Mouse (Mus musculus): ENCODE data around the gene Insig1.

- no peak for TF ChIP-seq TAL1 (IDR thresholded peaks at IDR 0.05; ENCODE audit: low read length)
- no peak for TF ChIP-seq GATA1 (IDR thresholded peaks at IDR 0.05; ENCODE audit: low read length)
Observed at GRCm38 (mm10) chr5:28081822-28082221, 10.7 kb downstream of the Insig1 start.
